Mouse (Mus musculus): Measurements from ENCODE around the gene Zc2hc1c. TPM values are rescaled to one million over a fixed set of nuclear protein-coding genes. Genes with fewer than 3 reads are reported as not detected.

Zc2hc1c gene
- total and polyA plus RNA-seq, 3 experiments: 0.08 to 0.13 TPM; not detected in 1

DNA sequence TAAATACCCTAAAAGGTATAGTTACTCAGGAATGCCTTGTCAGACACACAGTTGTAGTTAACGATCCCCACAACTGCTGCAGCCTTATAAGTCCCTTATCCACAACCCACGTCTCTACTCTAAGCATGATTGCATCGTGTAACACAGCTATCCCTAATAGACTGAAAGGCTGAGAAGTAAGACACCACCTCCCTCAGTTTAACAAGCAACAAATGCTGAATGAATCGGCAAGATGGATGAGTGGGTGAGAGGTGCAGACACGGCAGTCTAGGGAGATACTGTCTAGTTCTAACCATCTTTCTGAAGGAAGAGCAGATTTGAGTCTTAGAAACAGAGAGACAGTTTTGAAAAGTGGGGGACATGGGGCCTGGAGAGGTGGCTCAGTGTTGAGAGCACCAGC, 25.2 kb upstream of the Zc2hc1c start:
- no peaks in the 10 kb centered on the region for H3K9me3 ChIP-seq (replicated peaks; ENCODE audit: low read length)
- in situ Hi-C loops (cut with MboI; ENCODE audit: low pct_ligation_motif_present, low pct_unique_long_range_greater_than_20kb, low sequenced_read_pairs) (no loop called here), dilution Hi-C loops (cut with MboI; ENCODE audit: extremely low pct_ligation_motif_present, extremely low pct_unique_long_range_greater_than_20kb, low sequenced_read_pairs) (no loop called here)
- no peaks in the 10 kb centered on the region for H3K27me3 ChIP-seq (replicated peaks)
- no peak overlapping the region for H3K27ac ChIP-seq (ENCODE audit: insufficient read depth, low read depth)
- H3K4me1 ChIP-seq (ENCODE audit: control insufficient read depth in 1 of 2, insufficient read depth in 2 of 2): peaks cover 0 to 7% of the 10 kb centered on the region in 2 experiments; a peak in 2 of 4 replicates
- no peak overlapping the region for H3K9ac ChIP-seq (ENCODE audit: insufficient read depth, low read depth)
- peaks cover 20 to 60% of the 10 kb centered on the region in 2 experiments for H3K36me3 ChIP-seq (replicated peaks in 1 of 2; ENCODE audit: control insufficient read depth in 1 of 2, insufficient read depth in 1 of 2, low read length in 1 of 2)
- DNase-seq (ENCODE audit: extremely low read depth): no peak
- TF ChIP-seq ZC3H11A (IDR thresholded peaks at IDR 0.05; ENCODE audit: low read depth, low read length) (no peak), GABPA (IDR thresholded peaks at IDR 0.05; ENCODE audit: insufficient replicate concordance, low read depth, low read length) (no peak), CHD1 (IDR thresholded peaks at IDR 0.05; ENCODE audit: low read depth, low read length) (no peak), BHLHE40 (IDR thresholded peaks at IDR 0.05; ENCODE audit: low read depth, low read length) (no peak), MAX (IDR thresholded peaks at IDR 0.05; ENCODE audit: low read length) (no peak), MAZ (IDR thresholded peaks at IDR 0.05; ENCODE audit: low read depth, low read length) (no peak), CTCF (conservative IDR thresholded peaks at IDR 0.05 in 1 of 2, IDR thresholded peaks at IDR 0.05 in 1 of 2; ENCODE audit: low read depth in 2 of 2, low read length in 2 of 2) (no peak)
- no peak overlapping the region for H3K4me2 ChIP-seq (ENCODE audit: insufficient read depth, low read depth, poor library complexity, severe bottlenecking)
- no peaks in the 10 kb centered on the region for H3K79me2 ChIP-seq (replicated peaks; ENCODE audit: control insufficient read depth, extremely low read depth, insufficient read depth, poor library complexity, severe bottlenecking)
- H3K4me3 ChIP-seq (replicated peaks in 1 of 3; ENCODE audit: low read depth in 2 of 3, low read length in 2 of 3, poor library complexity in 1 of 3): no peak overlapping the region

DNA sequence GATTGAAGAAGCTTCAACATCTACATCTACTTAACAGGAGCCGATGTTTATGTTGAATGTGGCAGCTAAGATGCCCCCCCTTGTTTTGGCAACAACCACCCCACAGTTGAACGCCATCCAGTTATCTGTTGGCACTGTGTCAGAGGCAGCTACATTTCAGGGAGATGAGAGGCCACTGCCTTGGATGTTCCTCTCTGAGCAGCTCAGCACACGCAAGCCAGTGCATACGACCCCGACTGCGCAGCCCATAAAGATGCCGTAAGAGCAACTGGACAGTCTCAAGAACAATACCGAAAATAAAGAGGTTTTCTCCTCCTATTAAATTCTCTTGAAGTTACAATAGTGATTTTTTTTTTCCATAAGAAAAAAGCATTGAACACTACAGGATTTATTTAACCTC, 23.9 kb upstream of the Zc2hc1c start:
- H3K9me3 ChIP-seq (replicated peaks; ENCODE audit: low read length): no peaks in the 10 kb centered on the region
- H3K79me2 ChIP-seq (replicated peaks; ENCODE audit: control insufficient read depth, extremely low read depth, insufficient read depth, poor library complexity, severe bottlenecking): no peaks in the 10 kb centered on the region
- H3K4me1 ChIP-seq (ENCODE audit: control insufficient read depth in 1 of 2, insufficient read depth in 2 of 2): peaks cover 2 to 11% of the 10 kb centered on the region in 2 experiments; a peak in 2 of 4 replicates
- H3K27ac ChIP-seq (ENCODE audit: insufficient read depth, low read depth): no peak overlapping the region
- no peak overlapping the region for H3K9ac ChIP-seq (ENCODE audit: insufficient read depth, low read depth)
- H3K36me3 ChIP-seq (replicated peaks in 1 of 2; ENCODE audit: control insufficient read depth in 1 of 2, insufficient read depth in 1 of 2, low read length in 1 of 2): peaks cover 12 to 58% of the 10 kb centered on the region in 2 experiments
- H3K4me3 ChIP-seq (replicated peaks in 1 of 3; ENCODE audit: low read depth in 2 of 3, low read length in 2 of 3, poor library complexity in 1 of 3): no peak overlapping the region
- H3K4me2 ChIP-seq (ENCODE audit: insufficient read depth, low read depth, poor library complexity, severe bottlenecking): no peak overlapping the region
- in situ Hi-C loops (cut with MboI; ENCODE audit: low pct_ligation_motif_present, low pct_unique_long_range_greater_than_20kb, low sequenced_read_pairs) (no loop called here), dilution Hi-C loops (cut with MboI; ENCODE audit: extremely low pct_ligation_motif_present, extremely low pct_unique_long_range_greater_than_20kb, low sequenced_read_pairs) (no loop called here)
- TF ChIP-seq SIN3A (IDR thresholded peaks at IDR 0.05; ENCODE audit: low read length): no peak
- TF ChIP-seq TCF12 (IDR thresholded peaks at IDR 0.05; ENCODE audit: low read depth, low read length): no peak
- TF ChIP-seq PAX5 (IDR thresholded peaks at IDR 0.05; ENCODE audit: low read length): no peak
- no peak for TF ChIP-seq MXI1 (IDR thresholded peaks at IDR 0.05; ENCODE audit: low read depth, low read length)
- no peak for TF ChIP-seq ZC3H11A (IDR thresholded peaks at IDR 0.05; ENCODE audit: low read depth, low read length)
- TF ChIP-seq EP300 (IDR thresholded peaks at IDR 0.05; ENCODE audit: low read length): no peak
- TF ChIP-seq MYC (IDR thresholded peaks at IDR 0.05; ENCODE audit: low read depth, low read length): no peak
- TF ChIP-seq NRF1 (IDR thresholded peaks at IDR 0.05; ENCODE audit: low read depth, low read length): no peak
- TF ChIP-seq E2F4 (IDR thresholded peaks at IDR 0.05; ENCODE audit: insufficient replicate concordance, low read depth, low read length): no peak
- TF ChIP-seq BHLHE40 (IDR thresholded peaks at IDR 0.05; ENCODE audit: low read depth, low read length): no peak
- no peak for TF ChIP-seq ZNF384 (IDR thresholded peaks at IDR 0.05; ENCODE audit: low read depth, low read length)
- no peak for TF ChIP-seq JUN (IDR thresholded peaks at IDR 0.05; ENCODE audit: insufficient read depth, low read depth, low read length)
- no peak for TF ChIP-seq MAZ (IDR thresholded peaks at IDR 0.05; ENCODE audit: low read depth, low read length)
- no peak for TF ChIP-seq ETS1 (conservative IDR thresholded peaks at IDR 0.05; ENCODE audit: low read depth, low read length)
- TF ChIP-seq SMC3 (IDR thresholded peaks at IDR 0.05; ENCODE audit: low read depth, low read length): no peak
- TF ChIP-seq UBTF (IDR thresholded peaks at IDR 0.05; ENCODE audit: low read depth, low read length): no peak
- TF ChIP-seq IRF4 (IDR thresholded peaks at IDR 0.05; ENCODE audit: low read depth, low read length): no peak
- TF ChIP-seq RCOR1 (conservative IDR thresholded peaks at IDR 0.05; ENCODE audit: low read depth, low read length): no peak
- no peaks in the 10 kb centered on the region for H3K27me3 ChIP-seq (replicated peaks)
- DNase-seq (ENCODE audit: extremely low read depth): no peak
